Mouse (Mus musculus): Measurements from ENCODE around the gene Chd1l.

Gene Chd1l

GRCm38 (mm10) chr3:97524835-97525234 lies 85.2 kb downstream of the Chd1l start:
- no peak for DNase-seq (ENCODE audit: low read depth, low spot score)

- peak; percentile 87 for DNase-seq (ENCODE audit: low read depth, low spot score)
Measured at GRCm38 (mm10) chr3:97521946-97522731, 87.9 kb downstream of the Chd1l start.

- no peak for DNase-seq (ENCODE audit: low read depth, low spot score)
Measured at GRCm38 (mm10) chr3:97519883-97520282, 90.1 kb downstream of the Chd1l start.

GRCm38 (mm10) chr3:97512296-97512695 lies 97.7 kb downstream of the Chd1l start:
- DNase-seq (ENCODE audit: low read depth, low spot score): no peak
